Mouse (Mus musculus): ENCODE measurements at regions not wholly inside any gene's neighbourhood (a gene's known extent, or its start where the extent isn't known, plus 50 kb on each side); places are given as distances from the start of the nearest gene placed in this dataset.

- TF ChIP-seq CTCF (IDR thresholded peaks at IDR 0.05; ENCODE audit: low read depth), result peak; percentile 70
- no peak for TF ChIP-seq EP300 (IDR thresholded peaks at IDR 0.05; ENCODE audit: low read depth)
Measured at GRCm38 (mm10) chrX:12851684-12852083, 89.8 kb upstream of the Med14 start.

Data from liver, postnatal 0 days (tissue).